21 mouse cellular contexts compared by ENCODE assay signal in genomic region chr12:45514459-45514858, GRCm38 (mm10).
A peak's percentile ranks its signal among the peaks of the same experiment; 100 is the strongest.
DNase-seq lines count a peak whose midpoint lies in the region; ATAC-seq and TF ChIP-seq lines count a peak whose summit lies in the region.
"Had no signal": no experiment of that assay in that cellular context is flagged by ENCODE, and none has a peak within 500 bp of the region (broad histone marks: within the 10 kb centered on the region; RNA-seq: fewer than 3 reads in every experiment).

No protein-coding gene starts in this region.

- no peak overlapping the region for H3K9ac ChIP-seq in hindbrain, embryonic 14.5 days
- no peak overlapping the region for H3K9ac ChIP-seq in kidney, postnatal 0 days (ENCODE audit: low read depth, low read length)
- no peak overlapping the region for H3K9ac ChIP-seq in midbrain, embryonic 16.5 days (ENCODE audit: low read depth, low read length)
- H3K9ac ChIP-seq in midbrain, embryonic 13.5 days (replicated peaks) = no peak overlapping the region
- H3K9ac ChIP-seq: embryonic facial prominence, embryonic 15.5 days; heart, embryonic 13.5 days had no signal

- H3K4me2 ChIP-seq in hindbrain, embryonic 14.5 days (replicated peaks) = no peak overlapping the region
- H3K4me2 ChIP-seq in kidney, postnatal 0 days (ENCODE audit: low read length) = no peak overlapping the region
- no peak overlapping the region for H3K4me2 ChIP-seq in midbrain, embryonic 16.5 days (ENCODE audit: low read length)
- H3K4me2 ChIP-seq in midbrain, embryonic 13.5 days (replicated peaks) = no peak overlapping the region
- H3K4me2 ChIP-seq: embryonic facial prominence, embryonic 15.5 days; heart, embryonic 13.5 days had no signal

- no peak overlapping the region for H3K4me3 ChIP-seq in hindbrain, embryonic 14.5 days (replicated peaks; ENCODE audit: low read length)
- no peak overlapping the region for H3K4me3 ChIP-seq in hindbrain, embryonic 10.5 days
- no peak overlapping the region for H3K4me3 ChIP-seq in kidney, postnatal 0 days (replicated peaks; ENCODE audit: low read depth, low read length)
- H3K4me3 ChIP-seq in midbrain, embryonic 16.5 days (ENCODE audit: low read depth, low read length) = no peak overlapping the region
- no peak overlapping the region for H3K4me3 ChIP-seq in midbrain, embryonic 13.5 days (replicated peaks)
- H3K4me3 ChIP-seq: embryonic facial prominence, embryonic 15.5 days; erythroblast, embryonic 14.5 days; forebrain, embryonic 10.5 days; heart, embryonic 13.5 days had no signal

- 52% methylated on average over 3 of the region's 3 CpGs for WGBS in hindbrain, embryonic 14.5 days
- WGBS in hindbrain, embryonic 10.5 days = 79% methylated on average over 3 of the region's 3 CpGs
- 70% methylated on average over 3 of the region's 3 CpGs for WGBS in kidney, postnatal 0 days
- 50% methylated on average over 3 of the region's 3 CpGs for WGBS in midbrain, embryonic 16.5 days
- 66% methylated on average over 3 of the region's 3 CpGs for WGBS in midbrain, embryonic 13.5 days

- no peaks in the 10 kb centered on the region for H3K9me3 ChIP-seq in hindbrain, embryonic 14.5 days (ENCODE audit: control insufficient read depth, low read length)
- no peaks in the 10 kb centered on the region for H3K9me3 ChIP-seq in hindbrain, embryonic 10.5 days
- no peaks in the 10 kb centered on the region for H3K9me3 ChIP-seq in kidney, postnatal 0 days (replicated peaks; ENCODE audit: low read length)
- no peaks in the 10 kb centered on the region for H3K9me3 ChIP-seq in midbrain, embryonic 16.5 days (replicated peaks; ENCODE audit: control insufficient read depth, low read length, poor library complexity, severe bottlenecking)
- no peaks in the 10 kb centered on the region for H3K9me3 ChIP-seq in midbrain, embryonic 13.5 days
- H3K9me3 ChIP-seq: embryonic facial prominence, embryonic 15.5 days; forebrain, embryonic 10.5 days; heart, embryonic 13.5 days had no signal

- no peaks in the 10 kb centered on the region for H3K27me3 ChIP-seq in hindbrain, embryonic 14.5 days (ENCODE audit: control insufficient read depth, insufficient read depth, low read length)
- H3K27me3 ChIP-seq in hindbrain, embryonic 10.5 days (ENCODE audit: insufficient read depth, poor library complexity, severe bottlenecking) = no peaks in the 10 kb centered on the region
- H3K27me3 ChIP-seq in kidney, postnatal 0 days (ENCODE audit: insufficient read depth, low read length) = no peaks in the 10 kb centered on the region
- H3K27me3 ChIP-seq in midbrain, embryonic 16.5 days (ENCODE audit: control insufficient read depth, insufficient read depth, low read depth, low read length) = no peaks in the 10 kb centered on the region
- H3K27me3 ChIP-seq in midbrain, embryonic 13.5 days = no peaks in the 10 kb centered on the region
- H3K27me3 ChIP-seq: CH12.LX; embryonic facial prominence, embryonic 15.5 days; heart, embryonic 13.5 days had no signal

- TF ChIP-seq CTCF in kidney, postnatal 0 days (IDR thresholded peaks at IDR 0.05; ENCODE audit: low read depth) = peak; percentile 38

- ATAC-seq in hindbrain, embryonic 14.5 days (ENCODE audit: low FRiP score) = no peak
- no peak for ATAC-seq in kidney, postnatal 0 days (replicated peaks; ENCODE audit: low FRiP score, low read depth)
- ATAC-seq in midbrain, embryonic 16.5 days = peak; percentile 86
- ATAC-seq in midbrain, embryonic 13.5 days = no peak
- ATAC-seq: intestine, embryonic 16.5 days had no signal

- H3K27ac ChIP-seq in hindbrain, embryonic 14.5 days = no peak overlapping the region
- H3K27ac ChIP-seq in hindbrain, embryonic 10.5 days = no peak overlapping the region
- no peak overlapping the region for H3K27ac ChIP-seq in kidney, postnatal 0 days
- H3K27ac ChIP-seq in midbrain, embryonic 16.5 days (ENCODE audit: low read length) = no peak overlapping the region
- no peak overlapping the region for H3K27ac ChIP-seq in midbrain, embryonic 13.5 days
- H3K27ac ChIP-seq: embryonic facial prominence, embryonic 15.5 days; forebrain, embryonic 10.5 days; heart, embryonic 13.5 days had no signal

- H3K4me1 ChIP-seq in hindbrain, embryonic 14.5 days (replicated peaks; ENCODE audit: control insufficient read depth, insufficient read depth, low read length) = no peaks in the 10 kb centered on the region
- H3K4me1 ChIP-seq in hindbrain, embryonic 10.5 days (replicated peaks) = no peaks in the 10 kb centered on the region
- no peaks in the 10 kb centered on the region for H3K4me1 ChIP-seq in kidney, postnatal 0 days (replicated peaks; ENCODE audit: insufficient read depth, low read length)
- H3K4me1 ChIP-seq in midbrain, embryonic 16.5 days (ENCODE audit: control insufficient read depth, insufficient read depth, low read length) = no peaks in the 10 kb centered on the region
- no peaks in the 10 kb centered on the region for H3K4me1 ChIP-seq in midbrain, embryonic 13.5 days (replicated peaks)
- H3K4me1 ChIP-seq: embryonic facial prominence, embryonic 15.5 days; forebrain, embryonic 10.5 days; heart, embryonic 13.5 days had no signal

- no peaks in the 10 kb centered on the region for H3K36me3 ChIP-seq in hindbrain, embryonic 14.5 days (replicated peaks; ENCODE audit: control insufficient read depth, insufficient read depth)
- H3K36me3 ChIP-seq in hindbrain, embryonic 10.5 days = no peaks in the 10 kb centered on the region
- no peaks in the 10 kb centered on the region for H3K36me3 ChIP-seq in kidney, postnatal 0 days (ENCODE audit: insufficient read depth, low read length)
- H3K36me3 ChIP-seq in midbrain, embryonic 16.5 days (ENCODE audit: control insufficient read depth, insufficient read depth, low read length) = no peaks in the 10 kb centered on the region
- no peaks in the 10 kb centered on the region for H3K36me3 ChIP-seq in midbrain, embryonic 13.5 days
- H3K36me3 ChIP-seq: embryonic facial prominence, embryonic 15.5 days; forebrain, embryonic 10.5 days; heart, embryonic 13.5 days had no signal

- peak; percentile 55 for DNase-seq in hindbrain, embryonic 14.5 days (ENCODE audit: low spot score)
- DNase-seq in hindbrain, embryonic 10.5 days (ENCODE audit: low spot score) = no peak
- peak; percentile 14 for DNase-seq in kidney, postnatal 0 days (ENCODE audit: low spot score)
- DNase-seq in kidney, postnatal 25 days = no peak
- no peak for DNase-seq in embryo, embryonic 10 days (ENCODE audit: low spot score)
- DNase-seq: adrenal gland, adult 2 months; adrenal gland, postnatal 25 days; cerebellum, adult 2 months; cerebellum, postnatal 10 days; embryo, embryonic 11 days; gastrocnemius, postnatal 36 days; heart, adult 11 months; heart, postnatal 36 days had no signal

Comparison
In these comparisons a context has a peak if more than half of its experiments do, and no peak if none do; other contexts are left out.
1. DNase-seq: peak in hindbrain, embryonic 14.5 days (single experiment) and kidney, postnatal 0 days (single experiment); none in hindbrain, embryonic 10.5 days (single experiment), kidney, postnatal 25 days (0 of 2) and embryo, embryonic 10 days (single experiment).